Mouse (Mus musculus) granulocyte monocyte progenitor cell, adult 5-6 weeks (primary cell): Measurements from ENCODE around the gene Itgb1bp1. TPM values are rescaled to one million over a fixed set of nuclear protein-coding genes. Genes with fewer than 3 reads are reported as not detected.

Experiments used
- ATAC-seq: replicated peaks from 2 replicates; pipeline ENCODE4 v1.8.0; 2016; ENCODE audit warnings: mild to moderate bottlenecking, moderate TSS enrichment, inconsistent platforms; ENCODE audit not compliant: poor library complexity, severe bottlenecking
- total RNA-seq, 2 experiments: library from RNA; stranded (forward) in 1 of 2; stranded (reverse) in 1 of 2; fragments of 200-712, 200-1000 nt in 1 of 2; fragments of >200 nt in 1 of 2; fragmentation: Nextera tagmentation in 1 of 2; gene quantifications; 2 replicates each; pipeline ENCODE4 v1.2.3; 2014 to 2017

Itgb1bp1 gene
- total RNA-seq, 2 experiments from 2014 or later = 32.0 to 40.8 TPM

- ATAC-seq = no peak; the same call in 1 of the 2 replicates
Observed at GRCm38 (mm10) chr12:21260494-21261256, 25.4 kb downstream of the Itgb1bp1 start.

- no peak for ATAC-seq
Observed at GRCm38 (mm10) chr12:21247711-21248392, 38.2 kb downstream of the Itgb1bp1 start.

DNA sequence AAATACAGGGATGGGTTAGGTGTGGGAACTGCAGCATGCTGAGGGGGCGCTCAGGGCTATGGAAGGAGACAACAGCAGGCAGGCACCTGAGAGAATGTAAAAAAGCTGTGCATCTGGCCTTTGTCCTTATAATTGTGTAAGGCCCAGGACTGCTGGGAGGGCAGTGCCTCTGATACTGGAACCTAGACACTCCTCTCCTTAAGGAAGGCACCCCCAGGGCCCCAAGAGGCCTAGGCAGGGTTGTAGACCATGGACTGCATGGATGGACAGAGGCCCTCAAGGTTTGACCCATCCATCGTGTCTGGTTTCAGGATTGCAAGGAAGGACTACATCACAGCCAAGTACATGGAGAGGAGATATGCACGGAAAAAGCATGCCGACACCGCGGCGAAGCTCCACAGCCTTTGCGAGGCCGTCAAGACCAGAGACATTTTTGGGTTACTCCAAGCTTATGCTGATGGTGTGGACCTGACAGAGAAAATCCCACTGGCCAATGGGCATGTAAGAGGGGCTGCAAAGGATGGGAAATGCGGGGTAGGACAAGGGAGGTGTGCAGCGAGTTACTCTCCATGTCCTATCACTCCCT is 41.6 kb downstream of the Itgb1bp1 start:
- ATAC-seq = no peak

DNA sequence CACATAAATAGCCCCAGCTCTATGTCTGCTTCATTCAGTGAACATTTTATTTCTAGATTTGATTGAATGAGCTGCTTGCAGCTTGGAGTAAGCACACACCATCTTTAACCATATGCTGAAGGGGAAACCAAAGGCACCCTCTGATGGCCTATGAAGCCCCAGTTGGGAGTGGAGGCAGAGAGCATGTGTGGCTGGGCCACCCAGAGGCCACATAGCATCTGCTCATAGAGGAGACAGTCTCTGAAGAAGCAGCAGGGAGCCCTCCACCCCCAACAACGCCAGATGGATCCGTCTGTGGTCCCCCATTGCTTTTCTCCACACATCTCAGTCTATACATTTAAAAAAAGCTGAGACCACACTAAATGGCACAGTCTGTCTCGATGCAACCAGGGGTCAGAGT is 44.1 kb downstream of the Itgb1bp1 start:
- no peak for ATAC-seq

GRCm38 (mm10) chr12:21234560-21234959 is 51.5 kb downstream of the Itgb1bp1 start:
- no peak; the same call in 1 of the 2 replicates for ATAC-seq

GRCm38 (mm10) chr12:21233727-21234126 is 52.4 kb downstream of the Itgb1bp1 start:
- peak; percentile 64 for ATAC-seq

DNA sequence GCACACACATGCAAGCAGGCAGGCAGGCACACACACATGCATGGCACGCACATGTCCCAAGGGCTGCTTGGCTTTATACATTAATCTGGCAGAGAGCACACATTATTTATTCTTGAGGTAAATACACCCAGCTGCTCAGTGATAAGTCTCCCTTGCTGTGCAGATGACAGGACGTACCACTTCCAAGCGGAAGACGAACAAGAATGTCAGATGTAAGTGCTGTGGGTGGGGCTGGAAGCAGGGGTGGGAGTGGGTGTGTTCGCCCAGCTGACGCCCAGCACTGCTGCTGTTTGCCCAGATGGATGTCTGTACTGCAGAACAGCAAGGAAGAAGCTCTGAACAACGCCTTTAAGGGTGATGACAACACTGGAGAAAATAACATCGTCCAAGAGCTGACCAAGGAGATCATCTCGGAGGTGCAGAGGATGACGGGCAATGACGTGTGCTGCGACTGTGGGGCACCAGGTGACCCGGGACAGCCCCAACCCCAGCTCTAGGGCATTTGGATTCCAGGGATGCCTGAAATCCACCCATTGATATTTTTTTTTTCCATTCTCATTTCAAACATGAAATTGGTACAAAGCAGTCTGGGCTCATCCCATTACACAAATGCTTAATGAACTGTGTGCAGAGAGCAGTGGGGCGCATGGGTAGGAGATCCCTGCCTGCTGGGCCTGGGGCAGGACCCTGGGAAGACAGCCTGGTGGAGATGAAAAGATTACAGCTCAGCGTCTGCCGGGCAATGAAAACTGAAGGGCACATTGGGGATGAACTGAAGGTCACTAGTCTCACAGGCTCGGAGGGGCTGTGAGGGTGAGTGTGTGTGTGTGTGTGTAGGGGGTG is 56.8 kb downstream of the Itgb1bp1 start:
- ATAC-seq = no peak

DNA sequence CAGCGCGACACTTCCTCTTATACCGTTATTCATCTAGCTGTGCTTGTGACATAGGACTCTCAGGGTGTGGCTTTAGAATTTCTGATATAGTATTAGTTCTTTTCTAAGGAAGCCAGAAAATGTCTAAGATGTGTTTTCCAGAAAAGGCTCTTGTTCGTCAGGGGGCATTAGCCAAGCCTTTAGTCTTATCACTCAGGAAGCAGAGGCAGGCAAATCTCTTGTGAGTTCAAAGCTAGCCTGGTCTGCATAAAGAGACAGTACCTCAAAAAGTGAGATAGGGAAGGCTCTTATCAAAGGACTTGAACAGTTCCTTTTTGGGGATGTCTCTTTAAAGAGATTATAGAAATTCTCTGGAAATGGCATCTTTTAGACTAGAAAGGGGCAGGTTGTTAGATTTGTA is 57.4 kb downstream of the Itgb1bp1 start:
- 0 out of 2 replicates have a peak, but pooled peaks have one; percentile 26 for ATAC-seq

GRCm38 (mm10) chr12:21227076-21227980 is 58.8 kb downstream of the Itgb1bp1 start:
- peak; percentile 73 for ATAC-seq

DNA sequence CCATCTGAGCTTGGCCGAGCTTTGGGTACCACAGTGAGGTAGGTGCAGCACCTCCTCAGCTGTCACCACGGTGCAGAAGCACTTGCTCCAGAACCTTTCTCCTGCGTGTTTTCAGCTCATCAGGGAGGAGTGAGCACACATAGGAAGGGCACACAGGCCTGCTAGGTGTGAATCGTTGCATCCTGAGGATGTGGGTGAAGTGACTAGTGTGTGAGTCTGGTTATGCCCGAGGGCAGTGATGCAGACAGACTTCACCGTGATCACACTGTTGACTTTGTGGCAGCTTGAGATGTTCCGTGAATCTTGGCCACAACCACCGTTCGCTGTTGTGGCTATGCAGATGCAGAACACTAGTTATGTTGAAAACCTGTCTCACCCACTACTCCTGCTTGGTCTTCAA is 59.8 kb downstream of the Itgb1bp1 start:
- no peak for ATAC-seq

DNA sequence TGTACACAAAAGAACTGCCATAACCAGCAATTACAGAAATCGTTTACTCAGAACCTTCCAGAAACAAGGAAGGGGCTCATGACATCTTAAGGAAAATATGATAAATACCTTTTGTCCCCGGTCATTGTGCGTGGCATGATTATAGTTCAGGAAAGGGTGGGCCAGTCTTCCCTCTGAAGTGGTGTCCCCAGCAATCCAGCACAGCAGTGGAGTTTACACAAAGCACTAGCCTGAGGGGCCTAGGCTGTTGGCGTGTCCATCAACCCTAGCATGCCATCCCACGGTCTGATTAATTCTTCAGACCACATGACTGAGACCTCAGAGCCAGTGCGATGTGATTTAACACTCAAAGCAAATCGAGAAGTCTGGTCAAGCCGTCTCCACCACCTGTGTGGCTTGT is 60.7 kb downstream of the Itgb1bp1 start:
- ATAC-seq = no peak

DNA sequence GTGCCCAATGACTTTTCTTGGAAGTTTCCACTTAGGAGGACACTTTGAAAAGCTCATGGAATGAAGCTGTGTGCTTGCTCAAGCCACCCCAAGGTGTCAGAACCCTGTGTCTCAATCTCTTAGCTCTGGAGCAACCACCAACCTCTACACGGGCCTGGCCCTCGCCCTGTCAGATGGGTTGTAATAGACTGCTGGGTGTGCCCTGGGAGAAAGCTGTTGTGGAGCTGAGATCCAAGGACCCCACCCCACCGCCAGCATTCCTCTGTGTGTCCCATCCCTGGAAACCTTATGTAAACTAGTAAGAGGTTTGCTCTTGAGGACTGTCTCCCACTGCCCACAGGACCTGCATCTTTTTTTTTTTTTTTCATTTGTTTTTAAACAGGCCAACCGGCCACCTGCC is 62.2 kb downstream of the Itgb1bp1 start:
- ATAC-seq = no peak

- no peak for ATAC-seq
Observed at GRCm38 (mm10) chr12:21220596-21220995, 65.5 kb downstream of the Itgb1bp1 start.

DNA sequence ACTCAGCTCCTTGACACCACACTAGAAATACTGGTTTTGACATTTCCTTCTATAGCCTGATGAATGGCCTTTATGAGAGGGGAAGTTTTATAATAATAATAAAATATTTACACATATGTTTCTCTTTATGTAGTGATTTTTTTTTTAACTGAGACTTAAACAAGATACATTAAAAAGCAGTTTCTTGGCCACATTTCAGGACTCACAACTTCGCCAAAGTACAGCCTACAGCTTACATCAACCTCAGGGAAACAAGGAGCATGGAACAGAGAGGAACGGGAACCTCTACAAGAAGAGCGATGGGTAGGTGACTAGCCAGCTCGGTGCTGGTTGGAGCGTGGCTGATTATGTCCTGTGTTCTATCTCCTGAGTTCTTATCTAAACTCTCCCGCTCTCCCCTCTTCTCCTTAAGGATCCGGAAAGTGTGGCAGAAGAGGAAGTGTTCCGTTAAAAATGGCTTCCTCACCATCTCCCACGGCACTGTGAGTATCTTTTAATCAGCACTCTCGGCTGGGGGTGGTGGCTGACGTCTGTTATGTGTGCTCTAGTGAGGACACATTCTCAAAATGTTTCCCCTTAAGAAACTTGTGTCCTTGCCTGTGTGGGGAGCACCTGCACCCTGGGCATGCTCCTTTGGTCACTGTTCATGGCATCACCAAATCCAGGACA is 68.2 kb downstream of the Itgb1bp1 start:
- ATAC-seq = peak; percentile 40; the same call in 1 of the 2 replicates

GRCm38 (mm10) chr12:21214551-21215165 is 71.4 kb downstream of the Itgb1bp1 start:
- ATAC-seq = no peak

DNA sequence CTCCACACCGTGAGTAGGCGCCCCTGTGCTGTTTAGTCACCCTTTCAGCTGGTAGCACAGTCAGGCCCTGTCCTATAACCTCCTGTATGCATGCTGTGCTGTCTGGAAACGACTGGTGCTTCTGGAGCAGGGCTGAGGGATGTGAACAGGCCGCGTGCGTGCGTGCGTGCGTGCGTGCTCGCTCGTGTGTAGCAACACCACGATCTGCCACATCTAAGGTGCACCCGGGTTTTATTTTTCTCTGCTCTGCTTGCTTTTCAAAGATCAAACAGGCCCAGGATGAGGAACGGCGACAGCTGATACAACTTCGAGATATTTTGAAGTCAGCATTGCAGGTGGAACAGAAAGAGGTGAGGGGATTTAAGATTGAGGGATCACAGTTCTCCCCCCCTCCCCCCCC is 73.2 kb downstream of the Itgb1bp1 start:
- no peak for ATAC-seq

DNA sequence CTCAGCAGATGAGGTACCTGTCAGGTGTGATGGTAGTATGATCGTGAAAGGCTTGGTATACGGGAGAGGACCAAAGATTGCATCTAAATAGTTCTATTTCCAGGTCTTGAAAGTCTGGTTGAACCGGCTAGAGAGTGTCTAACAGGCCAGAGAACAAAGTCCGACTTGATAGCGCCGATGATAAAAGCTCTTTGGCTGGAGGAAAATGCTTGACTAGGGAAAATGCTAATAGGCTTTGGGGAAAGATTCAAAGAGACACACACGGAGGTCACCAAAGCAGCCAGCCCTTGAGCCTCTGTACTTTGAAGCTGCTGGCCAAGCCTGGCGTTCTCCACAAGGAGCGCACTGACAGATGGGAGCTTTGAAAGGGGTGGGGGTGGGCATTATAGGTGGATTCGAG is 76.8 kb downstream of the Itgb1bp1 start:
- no peak for ATAC-seq

GRCm38 (mm10) chr12:21208172-21208795 is 77.8 kb downstream of the Itgb1bp1 start:
- ATAC-seq = peak; percentile 75
